Mouse (Mus musculus): ENCODE measurements at regions not wholly inside any gene's neighbourhood (a gene's known extent, or its start where the extent isn't known, plus 50 kb on each side); places are given as distances from the start of the nearest gene placed in this dataset.

- H3K27ac ChIP-seq, result no peak overlapping the region
- H3K9ac ChIP-seq, result no peak overlapping the region
- no peaks in the 10 kb centered on the region for H3K9me3 ChIP-seq
- no peak for ATAC-seq (ENCODE audit: insufficient number of reproducible peaks, low FRiP score, low TSS enrichment, low read depth)
- H3K4me1 ChIP-seq, result peaks cover 6% of the 10 kb centered on the region; the same call in 1 of the 2 replicates
- peaks cover 8% of the 10 kb centered on the region; the same call in 1 of the 2 replicates for H3K27me3 ChIP-seq
- no peaks in the 10 kb centered on the region for H3K36me3 ChIP-seq
- 80% methylated on average over 9 of the region's 9 CpGs for WGBS
- H3K4me3 ChIP-seq, result no peak overlapping the region
- H3K4me2 ChIP-seq, result no peak overlapping the region
Observed at GRCm38 (mm10) chr8:115539600-115539999, 168.0 kb downstream of the Maf start.

- WGBS, result 82% methylated on average over 4 of the region's 4 CpGs
Observed at GRCm38 (mm10) chr8:115538236-115538635, 169.4 kb downstream of the Maf start.

DNA sequence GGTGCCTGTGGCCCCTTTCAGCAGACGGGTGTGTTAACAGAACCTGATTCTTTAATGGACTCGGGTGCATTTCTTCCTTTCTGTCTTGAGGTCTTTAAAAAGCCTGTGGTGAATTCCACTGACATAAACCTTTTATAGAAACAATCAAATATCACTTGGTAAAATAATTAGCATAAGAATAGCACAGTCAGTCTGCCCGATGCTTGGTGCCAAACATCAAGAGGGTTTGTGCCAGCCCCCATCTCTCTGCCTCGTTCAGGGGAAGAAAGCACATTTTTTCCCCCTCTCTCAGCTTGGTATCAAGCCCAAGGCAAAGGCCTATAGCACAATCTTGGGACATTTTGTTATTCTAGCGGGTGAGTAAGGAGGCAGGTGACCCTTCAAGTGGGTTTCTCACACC is 169.8 kb downstream of the Maf start:
- Histone ChIP-seq H3K9me3 (no peaks in the 10 kb centered on the region), H3K4me1 (no peaks in the 10 kb centered on the region; the same call in 1 of the 2 replicates), H3K27me3 (peaks cover 8% of the 10 kb centered on the region; the same call in 1 of the 2 replicates), H3K36me3 (no peaks in the 10 kb centered on the region), H3K4me3 (no peak overlapping the region), H3K27ac (no peak overlapping the region), H3K9ac (no peak overlapping the region), H3K4me2 (no peak overlapping the region)
- WGBS, result 55% methylated on average over 5 of the region's 5 CpGs
- ATAC-seq (ENCODE audit: insufficient number of reproducible peaks, low FRiP score, low TSS enrichment, low read depth), result no peak

More at GRCm38 (mm10) chr8:115538236-115538635, 169.4 kb downstream of the Maf start:
- no peaks in the 10 kb centered on the region; the same call in 1 of the 2 replicates for H3K4me1 ChIP-seq
- H3K4me2 ChIP-seq, result no peak overlapping the region
- peaks cover 8% of the 10 kb centered on the region; the same call in 1 of the 2 replicates for H3K27me3 ChIP-seq
- no peak for ATAC-seq (ENCODE audit: insufficient number of reproducible peaks, low FRiP score, low TSS enrichment, low read depth)
- no peaks in the 10 kb centered on the region for H3K36me3 ChIP-seq
- H3K9me3 ChIP-seq, result no peaks in the 10 kb centered on the region
- no peak overlapping the region for H3K9ac ChIP-seq
- no peak overlapping the region for H3K4me3 ChIP-seq
- H3K27ac ChIP-seq, result no peak overlapping the region

DNA sequence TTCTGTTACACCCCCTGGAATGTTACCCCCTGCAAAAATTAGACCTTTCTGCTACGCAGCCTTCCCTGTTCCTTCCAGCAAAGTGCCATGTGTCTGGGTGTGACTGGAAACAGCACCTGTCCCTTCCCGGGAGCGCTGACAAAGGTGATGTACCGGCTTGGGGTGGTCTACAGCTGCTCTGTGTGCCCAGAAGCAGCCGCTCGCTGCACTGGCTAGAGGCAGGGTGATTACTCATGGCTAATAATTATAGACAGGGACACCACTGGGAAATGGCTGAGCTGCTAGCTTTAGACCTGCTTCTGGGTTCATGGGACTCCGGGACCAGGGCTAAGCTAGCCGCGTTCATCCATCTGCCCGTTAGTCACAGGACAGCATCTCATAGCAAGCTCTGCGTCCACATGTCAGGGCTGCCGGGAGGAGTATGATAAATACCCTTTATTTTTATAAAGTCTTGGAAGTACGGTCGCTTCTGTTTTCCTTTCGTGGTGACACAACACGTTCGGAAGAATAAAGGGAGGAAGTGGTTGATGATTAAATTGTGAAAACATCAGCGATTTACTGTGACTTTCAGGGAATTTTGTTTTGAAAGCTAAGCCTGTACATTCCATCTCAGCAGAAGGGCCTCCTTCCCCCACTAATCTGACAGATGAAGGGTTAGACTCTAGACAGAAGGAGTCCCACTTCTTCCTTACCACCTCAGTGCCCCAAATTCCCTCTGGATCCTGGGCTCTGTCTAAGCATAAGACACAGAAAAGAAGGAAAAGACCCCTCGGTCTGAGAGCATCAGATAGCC is 170.8 kb downstream of the Maf start:
- WGBS, result 60% methylated on average over 19 of the region's 19 CpGs
- H3K4me3 ChIP-seq, result no peak overlapping the region
- no peaks in the 10 kb centered on the region for H3K36me3 ChIP-seq
- no peaks in the 10 kb centered on the region for H3K9me3 ChIP-seq
- H3K4me2 ChIP-seq, result no peak overlapping the region
- H3K27ac ChIP-seq, result no peak overlapping the region
- no peaks in the 10 kb centered on the region; the same call in 1 of the 2 replicates for H3K4me1 ChIP-seq
- ATAC-seq (ENCODE audit: insufficient number of reproducible peaks, low FRiP score, low TSS enrichment, low read depth), result no peak
- peaks cover 8% of the 10 kb centered on the region; the same call in 1 of the 2 replicates for H3K27me3 ChIP-seq
- H3K9ac ChIP-seq, result no peak overlapping the region

GRCm38 (mm10) chr8:115536001-115536400 is 171.6 kb downstream of the Maf start:
- Histone ChIP-seq H3K27me3 (peaks cover 8% of the 10 kb centered on the region; the same call in 1 of the 2 replicates), H3K4me1 (no peaks in the 10 kb centered on the region; the same call in 1 of the 2 replicates), H3K4me3 (no peak overlapping the region), H3K36me3 (no peaks in the 10 kb centered on the region), H3K9ac (no peak overlapping the region), H3K4me2 (no peak overlapping the region), H3K9me3 (no peaks in the 10 kb centered on the region), H3K27ac (no peak overlapping the region)
- no peak for ATAC-seq (ENCODE audit: insufficient number of reproducible peaks, low FRiP score, low TSS enrichment, low read depth)
- 52% methylated on average over 8 of the region's 8 CpGs for WGBS

DNA sequence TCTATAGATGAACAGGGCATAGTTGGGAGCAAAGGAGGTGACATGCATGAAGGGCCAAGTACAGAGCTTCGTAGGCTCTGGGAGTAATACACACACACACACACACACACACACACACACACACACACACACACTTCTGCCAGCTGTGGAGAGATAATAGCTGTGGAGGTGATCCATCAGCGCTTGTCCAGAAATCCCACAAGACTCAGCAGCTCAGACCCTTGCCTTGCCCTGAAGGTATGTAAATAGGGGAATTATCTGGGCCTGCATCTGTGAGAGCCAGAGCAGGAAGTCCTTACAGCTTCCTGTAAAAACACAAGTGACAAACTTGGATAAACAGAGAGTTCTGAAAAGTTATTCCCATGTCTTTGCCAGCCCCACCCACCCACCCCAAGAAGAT is 173.6 kb downstream of the Maf start:
- no peak overlapping the region for H3K9ac ChIP-seq
- no peak overlapping the region for H3K27ac ChIP-seq
- ATAC-seq (ENCODE audit: insufficient number of reproducible peaks, low FRiP score, low TSS enrichment, low read depth), result no peak
- no peaks in the 10 kb centered on the region for H3K9me3 ChIP-seq
- WGBS, result 58% methylated on average over 2 of the region's 2 CpGs
- H3K36me3 ChIP-seq, result no peaks in the 10 kb centered on the region
- peaks cover 8% of the 10 kb centered on the region; the same call in 1 of the 2 replicates for H3K27me3 ChIP-seq
- H3K4me3 ChIP-seq, result no peak overlapping the region
- no peak overlapping the region for H3K4me2 ChIP-seq
- H3K4me1 ChIP-seq, result no peaks in the 10 kb centered on the region; the same call in 1 of the 2 replicates

DNA sequence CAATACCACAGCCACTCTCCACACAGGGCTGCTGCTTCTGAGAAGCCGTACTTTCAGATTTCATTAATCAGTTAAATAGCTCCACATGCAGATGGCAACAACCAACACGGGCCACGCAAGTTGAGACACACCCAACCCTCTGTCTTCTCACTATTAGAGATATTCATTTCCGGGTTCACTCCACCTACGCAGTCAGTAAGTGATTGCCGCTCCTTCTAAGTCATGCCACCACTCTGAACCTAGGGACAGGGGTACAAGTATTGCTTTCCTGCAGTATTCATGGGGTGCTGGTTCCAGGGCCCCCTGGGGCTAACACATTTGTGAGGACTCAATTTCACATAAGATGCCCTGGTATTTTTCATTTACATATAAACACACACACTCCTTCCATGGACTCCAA is 176.3 kb downstream of the Maf start:
- no peak overlapping the region for H3K4me2 ChIP-seq
- no peak overlapping the region for H3K9ac ChIP-seq
- no peaks in the 10 kb centered on the region for H3K4me1 ChIP-seq
- no peak overlapping the region for H3K27ac ChIP-seq
- ATAC-seq (ENCODE audit: insufficient number of reproducible peaks, low FRiP score, low TSS enrichment, low read depth), result no peak
- H3K9me3 ChIP-seq, result no peaks in the 10 kb centered on the region
- no peaks in the 10 kb centered on the region for H3K36me3 ChIP-seq
- no peaks in the 10 kb centered on the region for H3K27me3 ChIP-seq
- no peak overlapping the region for H3K4me3 ChIP-seq
- WGBS, result 71% methylated on average over 6 of the region's 6 CpGs

DNA sequence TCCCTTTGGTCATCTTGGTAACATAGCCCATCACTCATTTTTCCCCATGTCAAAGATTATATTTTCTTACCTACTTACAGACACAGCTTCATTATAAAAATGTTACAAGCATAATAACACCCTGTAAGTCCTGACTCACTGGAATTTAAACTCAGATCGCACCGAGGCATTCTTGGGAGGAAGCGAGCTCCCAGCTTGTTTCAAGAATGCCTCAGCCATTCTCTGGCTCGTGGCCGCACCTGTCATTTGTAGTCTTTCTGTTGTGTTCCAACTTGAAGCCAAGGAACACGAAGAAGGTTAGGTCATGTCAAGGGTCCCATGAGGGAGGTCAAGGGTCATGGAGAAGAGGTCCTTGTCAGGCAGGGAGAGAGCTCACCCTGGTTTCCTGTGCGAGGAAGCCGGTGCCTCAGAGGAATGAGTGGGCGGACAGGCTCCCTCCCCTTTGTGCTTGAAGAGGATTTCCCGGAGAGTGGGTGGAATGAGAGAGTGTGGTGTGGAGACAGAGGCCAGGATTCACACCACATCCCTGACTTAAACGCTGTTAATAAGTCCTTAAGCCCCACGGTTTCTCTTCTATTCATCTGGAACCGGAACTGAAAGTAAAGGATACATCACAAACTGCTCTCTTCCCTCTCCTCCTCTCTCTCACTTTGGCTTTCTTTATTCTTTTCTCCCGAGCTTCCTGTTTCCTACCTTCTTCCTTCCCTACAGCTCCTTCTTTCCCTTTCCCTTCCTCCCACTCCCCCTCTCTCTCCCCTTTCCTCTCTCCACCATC is 177.8 kb downstream of the Maf start:
- H3K27me3 ChIP-seq, result no peaks in the 10 kb centered on the region
- WGBS, result 41% methylated on average over 14 of the region's 14 CpGs
- H3K4me3 ChIP-seq, result no peak overlapping the region
- H3K36me3 ChIP-seq, result no peaks in the 10 kb centered on the region
- no peak for ATAC-seq (ENCODE audit: insufficient number of reproducible peaks, low FRiP score, low TSS enrichment, low read depth)
- no peak overlapping the region for H3K27ac ChIP-seq
- no peak overlapping the region; the same call in 1 of the 2 replicates for H3K4me2 ChIP-seq
- no peak overlapping the region for H3K9ac ChIP-seq
- no peaks in the 10 kb centered on the region; the same call in 1 of the 2 replicates for H3K4me1 ChIP-seq
- H3K9me3 ChIP-seq, result no peaks in the 10 kb centered on the region

GRCm38 (mm10) chr8:115528879-115529278 is 178.7 kb downstream of the Maf start:
- ATAC-seq (ENCODE audit: insufficient number of reproducible peaks, low FRiP score, low TSS enrichment, low read depth), result no peak
- H3K9me3 ChIP-seq, result no peaks in the 10 kb centered on the region
- no peaks in the 10 kb centered on the region; the same call in 1 of the 2 replicates for H3K4me1 ChIP-seq
- H3K27ac ChIP-seq, result no peak overlapping the region
- no peaks in the 10 kb centered on the region for H3K27me3 ChIP-seq
- no peaks in the 10 kb centered on the region for H3K36me3 ChIP-seq
- no peak overlapping the region for H3K9ac ChIP-seq
- no peak overlapping the region for H3K4me3 ChIP-seq
- WGBS, result 86% methylated on average over 11 of the region's 11 CpGs
- H3K4me2 ChIP-seq, result no peak overlapping the region

DNA sequence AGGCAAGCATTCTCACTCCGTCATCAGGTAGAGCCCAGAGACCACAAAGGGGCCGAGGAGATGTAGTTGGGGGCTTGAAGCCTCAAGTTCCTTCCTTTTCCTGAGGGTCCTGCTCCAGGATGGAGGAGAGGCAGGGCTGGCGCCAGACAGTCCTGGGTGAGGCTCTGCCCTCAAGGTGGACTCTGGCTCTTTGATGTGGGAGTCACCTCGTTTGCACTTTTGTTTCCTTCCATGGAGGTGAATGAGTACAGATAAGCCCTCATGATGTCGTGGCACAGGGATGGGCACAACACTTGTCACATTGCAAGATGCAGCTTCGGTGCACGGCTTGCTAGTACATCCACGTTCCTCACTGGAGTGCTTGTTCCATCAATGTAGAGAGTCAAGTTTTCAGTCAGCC is 182.4 kb downstream of the Maf start:
- no peak overlapping the region for H3K4me3 ChIP-seq
- H3K4me1 ChIP-seq, result no peaks in the 10 kb centered on the region; the same call in 1 of the 2 replicates
- no peak for ATAC-seq (ENCODE audit: insufficient number of reproducible peaks, low FRiP score, low TSS enrichment, low read depth)
- H3K27me3 ChIP-seq, result no peaks in the 10 kb centered on the region
- no peaks in the 10 kb centered on the region for H3K36me3 ChIP-seq
- H3K27ac ChIP-seq, result no peak overlapping the region
- H3K9me3 ChIP-seq, result no peaks in the 10 kb centered on the region
- no peak overlapping the region for H3K4me2 ChIP-seq
- 89% methylated on average over 8 of the region's 8 CpGs for WGBS
- no peak overlapping the region for H3K9ac ChIP-seq

GRCm38 (mm10) chr8:115524713-115525112 is 182.9 kb downstream of the Maf start:
- Histone ChIP-seq H3K4me3 (no peak overlapping the region), H3K27ac (no peak overlapping the region), H3K4me2 (no peak overlapping the region), H3K36me3 (no peaks in the 10 kb centered on the region), H3K27me3 (no peaks in the 10 kb centered on the region), H3K4me1 (no peaks in the 10 kb centered on the region; the same call in 1 of the 2 replicates), H3K9ac (no peak overlapping the region), H3K9me3 (no peaks in the 10 kb centered on the region)
- WGBS, result 61% methylated on average over 8 of the region's 8 CpGs
- ATAC-seq (ENCODE audit: insufficient number of reproducible peaks, low FRiP score, low TSS enrichment, low read depth), result no peak

DNA sequence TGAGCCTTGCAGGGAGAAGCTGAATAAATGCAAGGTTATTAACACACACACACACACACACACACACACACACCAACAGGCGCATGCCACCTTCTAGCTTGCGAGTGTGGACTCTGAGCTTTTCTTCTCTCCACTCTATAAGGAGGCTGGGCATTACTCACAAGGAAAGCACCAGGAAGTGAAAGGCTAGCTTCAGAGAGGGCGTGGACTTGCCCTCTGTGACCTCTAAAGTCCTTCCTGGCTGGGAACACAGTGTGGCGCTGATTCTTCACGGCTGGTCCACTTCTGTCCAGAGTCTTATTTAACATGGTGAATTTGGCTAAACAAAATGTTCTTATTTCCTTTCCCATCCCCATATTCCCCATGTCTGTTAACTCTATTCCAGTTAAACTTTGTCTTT is 185.1 kb downstream of the Maf start:
- Histone ChIP-seq H3K4me3 (no peak overlapping the region), H3K9me3 (no peaks in the 10 kb centered on the region), H3K4me1 (no peaks in the 10 kb centered on the region; the same call in 1 of the 2 replicates), H3K27ac (no peak overlapping the region), H3K36me3 (no peaks in the 10 kb centered on the region), H3K27me3 (no peaks in the 10 kb centered on the region), H3K4me2 (no peak overlapping the region), H3K9ac (no peak overlapping the region)
- 69% methylated on average over 5 of the region's 5 CpGs for WGBS
- no peak for ATAC-seq (ENCODE audit: insufficient number of reproducible peaks, low FRiP score, low TSS enrichment, low read depth)
